Mouse (Mus musculus): ENCODE data around the gene Olfr1392.

The Olfr1392 gene

GRCm38 (mm10) chr11:49251380-49251761 is 33.7 kb upstream of the Olfr1392 start:
- DNase-seq (ENCODE audit: extremely low read depth, low read depth, low spot score), result no peak

DNA sequence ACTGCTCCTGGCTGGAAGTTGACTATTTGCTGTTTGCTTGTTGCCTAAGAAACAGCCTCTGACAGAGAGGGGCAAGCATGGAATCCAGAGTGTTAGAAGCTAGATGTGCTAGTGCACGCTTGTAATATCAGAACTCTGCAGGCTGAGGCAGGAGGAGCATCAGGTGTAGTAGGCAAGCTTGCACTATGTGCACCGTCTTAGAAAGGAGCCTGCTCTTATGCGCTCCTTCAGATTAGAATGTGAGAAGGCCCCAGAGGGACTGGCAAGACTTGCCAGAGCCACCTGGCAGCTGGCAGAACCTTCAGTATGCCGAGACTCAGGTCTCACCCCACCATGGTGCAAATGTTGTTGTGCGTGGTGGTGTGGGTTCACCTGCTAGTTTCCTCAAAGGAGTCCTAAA is 33.0 kb upstream of the Olfr1392 start:
- DNase-seq (ENCODE audit: extremely low read depth, low read depth, low spot score), result no peak

DNA sequence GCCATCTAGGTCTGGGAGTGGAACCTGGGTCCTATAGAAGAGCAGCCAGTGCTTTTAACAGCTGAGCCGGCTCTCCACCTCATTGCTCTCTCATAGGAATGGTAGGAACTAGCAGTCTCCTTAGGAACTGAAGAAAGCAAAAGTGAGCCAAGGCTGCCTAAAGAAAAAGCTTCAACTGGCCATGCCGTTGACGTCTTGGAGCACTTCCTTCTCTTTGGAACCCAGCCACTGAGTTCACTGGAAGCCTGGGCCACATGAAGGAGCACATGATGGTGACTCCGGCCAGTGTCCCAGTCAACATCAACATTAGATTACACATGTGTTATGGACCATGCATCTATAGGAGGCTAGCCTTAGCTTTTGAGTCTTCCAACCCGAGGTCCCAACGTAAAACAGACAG is 32.0 kb upstream of the Olfr1392 start:
- no peak for DNase-seq (ENCODE audit: extremely low read depth, low read depth, low spot score)

DNA sequence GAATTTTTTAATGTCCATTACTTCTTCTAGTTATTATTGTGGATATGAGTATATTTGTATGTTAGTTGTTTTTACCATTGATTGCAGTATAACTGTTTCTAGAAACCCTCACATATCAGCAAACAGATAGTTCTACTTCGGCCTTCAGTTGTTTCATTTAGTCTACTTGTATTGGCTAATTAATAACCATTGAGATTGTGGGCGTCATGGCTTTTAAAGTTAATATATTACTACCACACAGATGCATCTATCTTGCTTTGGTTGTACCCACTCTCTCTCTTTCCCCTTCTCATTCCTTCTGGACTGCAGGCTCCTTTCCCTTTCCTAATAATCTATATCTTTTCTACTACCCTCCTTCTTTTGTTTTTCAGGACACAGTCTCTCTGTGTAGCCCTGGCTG is 25.8 kb upstream of the Olfr1392 start:
- DNase-seq (ENCODE audit: extremely low read depth, low read depth, low spot score), result no peak

DNA sequence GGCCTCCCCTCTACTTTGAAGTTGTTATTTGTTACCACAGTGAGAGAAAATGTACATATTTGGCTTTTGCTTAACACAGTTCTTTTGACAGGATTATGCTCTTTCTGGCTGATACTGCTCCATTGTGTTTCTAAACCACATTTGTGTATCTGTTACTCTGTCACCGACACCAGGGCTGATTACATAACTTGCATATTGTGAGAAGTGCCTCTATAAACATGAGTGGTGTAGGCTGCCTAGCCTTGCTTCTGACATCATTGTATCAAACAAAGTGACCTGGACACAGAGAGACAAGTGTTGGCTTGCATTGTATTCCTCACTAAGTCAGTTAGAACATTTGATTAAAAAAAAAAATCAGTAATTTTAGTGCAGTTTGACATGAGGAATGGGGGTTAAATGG is 25.3 kb upstream of the Olfr1392 start:
- DNase-seq (ENCODE audit: extremely low read depth, low read depth, low spot score), result no peak

DNA sequence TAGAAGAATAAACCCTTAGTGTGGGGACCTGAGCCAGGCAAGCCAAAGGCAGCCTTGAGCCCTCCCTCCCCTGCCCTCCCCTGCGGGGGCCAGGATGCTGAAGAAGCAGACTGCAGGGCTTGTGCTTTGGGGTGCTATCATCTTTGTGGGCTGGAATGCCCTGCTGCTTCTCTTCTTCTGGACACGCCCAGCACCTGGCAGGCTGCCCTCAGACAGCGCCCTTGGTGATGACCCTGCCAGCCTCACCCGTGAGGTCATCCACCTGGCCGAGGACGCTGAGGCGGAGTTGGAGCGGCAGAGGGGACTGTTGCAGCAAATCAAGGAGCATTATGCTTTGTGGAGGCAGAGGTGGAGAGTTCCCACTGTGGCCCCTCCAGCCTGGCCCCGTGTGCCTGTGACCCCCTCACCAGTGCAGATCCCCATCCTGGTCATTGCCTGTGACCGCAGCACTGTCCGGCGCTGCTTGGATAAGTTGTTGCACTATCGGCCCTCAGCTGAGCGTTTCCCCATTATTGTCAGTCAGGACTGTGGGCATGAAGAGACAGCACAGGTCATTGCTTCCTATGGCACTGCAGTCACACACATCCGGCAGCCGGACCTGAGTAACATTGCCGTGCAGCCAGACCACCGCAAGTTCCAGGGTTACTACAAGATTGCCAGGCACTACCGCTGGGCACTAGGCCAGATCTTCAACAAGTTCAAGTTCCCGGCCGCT is 24.3 kb upstream of the Olfr1392 start:
- no peak for DNase-seq (ENCODE audit: extremely low read depth, low read depth, low spot score)

- DNase-seq (ENCODE audit: extremely low read depth, low read depth, low spot score), result no peak
These were observed 23.7 kb upstream of the Olfr1392 start for GRCm38 (mm10) chr11:49261313-49261855.

- no peak for DNase-seq (ENCODE audit: extremely low read depth, low read depth, low spot score)
These were observed 22.8 kb upstream of the Olfr1392 start for GRCm38 (mm10) chr11:49262286-49262685.

GRCm38 (mm10) chr11:49263149-49263548 is 21.9 kb upstream of the Olfr1392 start:
- no peak for DNase-seq (ENCODE audit: extremely low read depth, low read depth, low spot score)

- DNase-seq (ENCODE audit: extremely low read depth, low read depth, low spot score), result no peak
These were observed 21.0 kb upstream of the Olfr1392 start for GRCm38 (mm10) chr11:49264081-49264480.

- DNase-seq (ENCODE audit: extremely low read depth, low read depth, low spot score), result no peak
These were observed 20.5 kb upstream of the Olfr1392 start for GRCm38 (mm10) chr11:49264622-49265021.

GRCm38 (mm10) chr11:49265101-49265500 is 20.0 kb upstream of the Olfr1392 start:
- no peak for DNase-seq (ENCODE audit: extremely low read depth, low read depth, low spot score)

DNA sequence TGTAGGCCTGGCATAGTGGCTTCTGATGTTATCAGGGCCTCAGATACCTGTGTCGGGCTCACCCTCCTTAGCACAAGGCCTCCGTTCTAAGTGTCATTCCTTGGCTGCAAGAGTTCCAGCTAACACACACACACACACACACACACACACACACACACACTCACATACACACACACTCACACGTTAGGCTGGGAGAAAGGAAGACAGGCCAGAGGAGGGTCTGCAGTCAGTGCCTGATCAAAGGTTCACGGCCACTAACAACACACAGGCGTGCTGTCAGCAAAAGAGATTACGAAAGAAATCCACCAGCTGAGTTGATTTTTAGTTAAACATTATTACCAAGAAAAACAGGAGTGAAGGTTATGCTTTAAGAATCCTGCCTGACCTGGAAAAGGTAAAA is 18.4 kb upstream of the Olfr1392 start:
- no peak for DNase-seq (ENCODE audit: extremely low read depth, low read depth, low spot score)

GRCm38 (mm10) chr11:49267316-49267715 is 17.8 kb upstream of the Olfr1392 start:
- DNase-seq (ENCODE audit: extremely low read depth, low read depth, low spot score), result no peak

- DNase-seq (ENCODE audit: extremely low read depth, low read depth, low spot score), result no peak
These were observed 17.0 kb upstream of the Olfr1392 start for GRCm38 (mm10) chr11:49267970-49268579.

DNA sequence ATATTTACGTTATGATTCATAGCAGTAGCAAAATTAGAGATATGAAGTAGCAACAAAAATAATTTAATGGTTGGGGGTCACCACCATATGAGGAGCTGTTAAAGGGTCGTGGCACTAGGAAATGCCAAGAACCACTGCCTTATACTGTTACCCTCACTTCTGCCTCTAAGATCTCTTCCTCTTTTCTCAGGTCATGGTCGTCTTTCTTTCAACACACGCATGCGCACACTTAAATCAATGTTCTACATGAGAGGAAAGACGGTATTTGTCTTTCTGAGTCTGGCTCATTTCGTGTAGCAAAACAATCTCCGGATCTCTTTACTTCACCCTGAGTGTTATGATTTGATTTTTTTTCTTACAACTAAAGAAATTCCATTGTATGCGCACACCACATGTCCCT is 15.3 kb upstream of the Olfr1392 start:
- no peak for DNase-seq (ENCODE audit: extremely low read depth, low read depth, low spot score)

- no peak for DNase-seq (ENCODE audit: extremely low read depth, low read depth, low spot score)
These were observed 14.7 kb upstream of the Olfr1392 start for GRCm38 (mm10) chr11:49270368-49270767.

DNA sequence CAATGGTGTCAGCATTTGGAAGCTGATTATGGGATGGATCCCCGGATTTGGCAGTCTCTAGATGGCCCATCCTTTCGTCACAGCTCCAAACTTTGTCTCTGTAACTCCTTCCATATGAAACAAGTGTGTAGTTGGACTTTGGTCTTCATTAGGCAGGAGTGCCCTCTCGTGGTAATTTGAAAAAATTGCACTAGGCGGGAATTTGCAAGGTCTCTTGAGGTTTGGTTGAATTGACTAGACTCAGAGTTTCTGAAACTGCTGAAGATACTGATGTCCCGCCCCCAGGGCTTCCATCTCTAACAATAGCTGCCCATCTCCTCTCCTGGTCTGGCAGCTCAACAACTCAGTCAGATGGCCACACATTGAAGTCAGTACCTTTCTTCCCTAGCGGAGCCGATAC is 13.7 kb upstream of the Olfr1392 start:
- no peak for DNase-seq (ENCODE audit: extremely low read depth, low read depth, low spot score)

DNA sequence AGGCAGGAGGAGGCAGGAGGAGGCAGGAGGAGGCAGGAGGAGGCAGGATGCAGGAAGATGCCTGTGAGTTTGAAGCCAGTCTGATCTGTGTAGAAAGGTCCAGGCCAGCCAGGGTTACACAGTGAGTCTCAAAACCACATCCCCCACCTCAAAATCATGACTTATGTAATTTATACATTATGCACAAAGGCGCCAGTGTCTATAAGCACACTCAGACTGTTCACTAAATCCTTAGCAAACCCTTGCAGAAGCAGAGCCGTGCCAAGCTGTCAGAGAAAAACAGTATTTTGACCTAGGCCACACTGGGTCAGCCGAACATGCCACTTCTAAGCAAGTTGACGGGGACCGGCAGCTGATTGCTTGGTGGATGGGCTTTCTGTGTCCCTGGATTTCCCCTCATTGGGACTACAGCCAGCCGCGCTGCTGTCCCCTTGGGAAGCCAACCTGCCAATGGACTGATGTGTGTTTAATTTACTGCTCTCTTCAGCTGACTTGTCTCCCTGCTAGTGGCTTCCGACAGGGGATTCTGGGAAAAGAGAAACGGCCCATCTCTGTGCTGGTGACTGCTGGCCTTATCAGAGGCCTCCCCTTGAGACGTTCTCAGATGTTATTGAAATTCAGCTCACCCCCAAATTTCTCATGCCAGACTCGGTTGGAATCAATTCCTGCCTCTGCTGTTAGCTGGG is 11.1 kb upstream of the Olfr1392 start:
- no peak for DNase-seq (ENCODE audit: extremely low read depth, low read depth, low spot score)

DNA sequence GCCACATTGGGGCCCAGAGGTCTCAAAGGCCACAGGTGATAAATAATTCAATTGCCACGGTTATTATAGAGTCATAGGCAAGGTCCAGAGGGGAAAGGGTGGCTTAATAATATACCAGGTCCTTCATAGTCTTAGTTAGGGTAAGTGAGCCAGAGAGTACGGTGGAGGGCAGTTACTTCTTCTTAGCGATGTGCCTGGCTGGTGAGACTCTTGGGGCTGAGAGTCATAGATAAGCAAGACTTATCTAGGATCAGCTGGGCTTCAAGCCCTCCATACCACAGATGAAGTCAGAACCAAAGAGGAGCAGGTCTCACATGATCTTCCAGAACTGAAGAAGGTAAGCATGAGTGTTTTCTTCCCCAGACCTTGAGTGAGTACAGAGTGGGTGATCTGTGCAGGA is 6.9 kb upstream of the Olfr1392 start, which contains the start of gene Olfr1393:
Olfr1393 (plus strand) TSS at position 83 of the 400 bp plus-strand sequence.
- no peak for DNase-seq (ENCODE audit: extremely low read depth, low read depth, low spot score)

DNA sequence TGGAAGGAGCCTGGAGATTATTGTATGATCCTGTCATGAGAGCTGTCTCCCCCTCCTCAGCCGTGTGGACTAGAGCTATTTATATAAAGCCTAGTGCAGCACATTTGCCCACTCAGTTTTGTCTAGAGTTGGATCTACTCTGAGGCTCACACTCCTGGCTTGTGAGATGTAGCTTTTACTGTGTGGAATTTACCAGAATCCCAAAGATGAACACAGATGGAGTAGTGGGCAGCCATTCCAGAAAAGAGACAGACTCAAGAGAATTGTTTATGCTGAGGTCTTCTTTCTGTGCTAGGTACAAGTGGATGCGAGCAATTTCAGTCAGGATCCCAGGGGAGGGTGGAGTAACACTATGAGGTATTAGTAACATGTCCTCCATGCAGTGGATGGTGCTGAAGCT is 2.2 kb downstream of the Olfr1392 start:
- no peak for DNase-seq (ENCODE audit: extremely low read depth, low read depth, low spot score)

GRCm38 (mm10) chr11:49292777-49293176 is 7.7 kb downstream of the Olfr1392 start:
- no peak for DNase-seq (ENCODE audit: extremely low read depth, low read depth, low spot score)

Measured in fat pad, adult 2 months (tissue).